Mouse (Mus musculus): Measurements from ENCODE around the gene Dysf. TPM values are rescaled to one million over a fixed set of nuclear protein-coding genes. Genes with fewer than 3 reads are reported as not detected.

Gene Dysf
- polyA plus RNA-seq (2017; shearing (Covaris generic)), result under 1 TPM; 0.02 to 0.36 TPM

DNA sequence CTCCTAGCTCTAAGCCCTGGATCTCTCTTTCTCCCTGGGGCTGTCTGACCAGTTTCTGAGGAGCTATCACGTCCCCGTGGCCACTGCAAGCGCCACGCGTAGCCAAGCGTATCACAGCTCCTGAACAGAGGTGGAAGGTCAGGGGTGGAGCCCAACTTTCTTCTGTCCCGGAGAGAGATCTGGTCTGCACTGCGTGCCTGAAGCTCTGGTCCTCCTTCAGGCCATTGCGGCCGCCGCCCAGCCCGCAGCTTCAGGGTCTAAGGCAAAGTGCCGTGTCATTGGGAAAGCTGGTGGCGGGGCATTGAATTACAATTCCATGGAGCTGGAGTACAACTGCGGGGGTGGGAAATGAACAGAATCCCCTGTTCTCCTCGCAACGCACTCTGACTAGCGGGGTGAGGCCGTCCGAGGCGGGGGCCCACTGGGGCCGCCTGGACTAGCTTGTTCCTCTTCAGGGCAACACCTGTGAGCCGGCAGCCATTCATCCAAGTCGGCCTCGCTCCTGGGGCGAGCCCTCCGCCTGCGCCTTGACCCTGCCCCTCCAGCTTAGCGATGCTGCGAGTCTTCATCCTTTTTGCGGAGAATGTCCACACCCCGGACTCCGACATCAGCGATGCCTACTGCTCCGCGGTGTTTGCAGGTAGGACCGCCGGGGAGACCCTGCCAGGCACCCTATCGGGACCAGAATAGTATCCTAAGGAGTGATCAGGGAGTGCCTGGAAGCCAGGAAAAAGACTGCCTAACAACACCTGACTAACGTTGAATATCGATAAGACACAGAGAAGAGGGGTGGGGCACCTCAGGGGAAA lies at the start of gene Dysf:
Gene Dysf (plus strand): TSS at position 228 of the 809 bp plus-strand sequence.

Other genes with a start within 250 kb of the Dysf start
- gene Ankrd53, start 245.9 kb upstream of the Dysf start, polyA plus RNA-seq (2017; shearing (Covaris generic)), result under 1 TPM in 1 of 2 experiments, not detected in 1; 0.19 TPM
- 10 to 100 TPM; 94.0 to 96.8 TPM for gene Tex261, start 232.8 kb upstream of the Dysf start, polyA plus RNA-seq (2017; shearing (Covaris generic))
- gene Nagk, start 213.6 kb upstream of the Dysf start, polyA plus RNA-seq (2017; shearing (Covaris generic)), result 10 to 100 TPM; 28.6 to 34.7 TPM
- 10 to 100 TPM; 29.7 to 30.8 TPM for gene Paip2b, start 176.8 kb upstream of the Dysf start, polyA plus RNA-seq (2017; shearing (Covaris generic))
- 100 to 1,000 TPM; 114 to 125 TPM for gene Zfp638, start 141.5 kb upstream of the Dysf start, polyA plus RNA-seq (2017; shearing (Covaris generic))